Mouse (Mus musculus): ENCODE results near the gene Slc20a1.

The Slc20a1 gene

GRCm38 (mm10) chr2:129227011-129227529 lies 28.5 kb downstream of the Slc20a1 start:
- DNase-seq: no peak

- DNase-seq: no peak
Measured at GRCm38 (mm10) chr2:129227709-129228108, 29.1 kb downstream of the Slc20a1 start.

- DNase-seq: no peak
Measured at GRCm38 (mm10) chr2:129228571-129228970, 30.0 kb downstream of the Slc20a1 start.

DNA sequence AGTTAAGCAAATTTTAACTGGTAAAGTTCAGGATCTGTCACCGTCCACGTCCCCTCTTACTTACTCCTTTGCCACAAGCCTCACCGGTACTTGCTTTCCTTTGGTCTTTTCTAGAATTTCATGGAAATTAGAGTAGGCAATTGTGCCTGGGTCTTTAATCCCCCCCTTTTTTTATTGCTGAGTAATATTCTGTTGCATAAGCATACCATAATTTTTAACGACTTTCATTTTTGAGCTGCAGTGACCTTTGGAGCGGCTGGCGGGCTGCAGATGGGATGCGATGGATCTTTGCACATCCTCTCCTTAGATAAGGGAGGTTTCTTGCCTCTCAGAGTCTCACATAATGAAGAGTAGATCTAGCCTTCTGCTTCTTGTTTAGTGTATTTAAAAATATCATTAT lies 30.8 kb downstream of the Slc20a1 start:
- no peak for DNase-seq

- no peak for DNase-seq
Measured at GRCm38 (mm10) chr2:129232023-129232422, 33.5 kb downstream of the Slc20a1 start.

- DNase-seq: no peak
Measured at GRCm38 (mm10) chr2:129232484-129232883, 33.9 kb downstream of the Slc20a1 start.

- no peak for DNase-seq
Measured at GRCm38 (mm10) chr2:129233218-129233617, 34.7 kb downstream of the Slc20a1 start.

GRCm38 (mm10) chr2:129233803-129234477 lies 35.4 kb downstream of the Slc20a1 start:
- DNase-seq: no peak

DNA sequence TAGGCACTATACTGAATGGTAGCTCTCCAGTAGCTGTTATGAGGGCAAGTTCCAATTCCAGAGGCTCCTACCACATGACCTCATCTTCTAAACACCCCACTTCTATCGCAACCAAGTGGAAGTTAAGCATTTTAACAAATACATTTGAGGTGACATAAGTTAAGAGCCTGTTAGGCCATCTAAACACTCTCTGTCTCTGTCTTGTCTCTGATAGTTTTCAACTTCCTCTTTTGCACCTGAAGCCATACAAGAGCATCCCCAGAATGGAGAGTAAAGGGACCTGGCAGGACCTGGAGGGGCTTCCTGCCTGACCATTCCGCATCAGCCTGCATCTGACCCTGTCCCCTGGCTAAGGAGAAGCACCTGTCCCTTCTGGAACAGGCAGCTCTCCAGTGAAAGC lies 36.2 kb downstream of the Slc20a1 start:
- DNase-seq: no peak

DNA sequence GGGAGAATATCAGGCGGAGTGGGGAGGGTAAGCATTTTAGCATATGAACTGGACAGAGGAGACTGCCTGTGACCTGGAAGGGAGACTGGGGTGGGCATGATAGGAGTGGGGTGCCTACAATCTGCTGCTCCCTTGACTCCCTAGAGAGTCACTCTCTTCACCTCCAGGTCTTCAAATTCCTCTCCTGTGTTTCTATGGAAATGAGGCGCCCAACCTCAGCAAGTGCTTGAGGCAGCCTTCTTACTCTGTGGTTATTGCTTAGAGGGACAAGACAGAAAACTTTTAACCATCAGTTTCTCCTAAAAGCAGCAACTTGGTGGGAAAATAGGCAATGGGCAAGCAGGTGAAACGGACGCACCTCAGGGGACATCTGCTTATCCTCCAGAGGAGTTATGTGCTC lies 38.0 kb downstream of the Slc20a1 start:
- no peak for DNase-seq

- no peak for DNase-seq
Measured at GRCm38 (mm10) chr2:129240726-129241432, 42.3 kb downstream of the Slc20a1 start.

DNA sequence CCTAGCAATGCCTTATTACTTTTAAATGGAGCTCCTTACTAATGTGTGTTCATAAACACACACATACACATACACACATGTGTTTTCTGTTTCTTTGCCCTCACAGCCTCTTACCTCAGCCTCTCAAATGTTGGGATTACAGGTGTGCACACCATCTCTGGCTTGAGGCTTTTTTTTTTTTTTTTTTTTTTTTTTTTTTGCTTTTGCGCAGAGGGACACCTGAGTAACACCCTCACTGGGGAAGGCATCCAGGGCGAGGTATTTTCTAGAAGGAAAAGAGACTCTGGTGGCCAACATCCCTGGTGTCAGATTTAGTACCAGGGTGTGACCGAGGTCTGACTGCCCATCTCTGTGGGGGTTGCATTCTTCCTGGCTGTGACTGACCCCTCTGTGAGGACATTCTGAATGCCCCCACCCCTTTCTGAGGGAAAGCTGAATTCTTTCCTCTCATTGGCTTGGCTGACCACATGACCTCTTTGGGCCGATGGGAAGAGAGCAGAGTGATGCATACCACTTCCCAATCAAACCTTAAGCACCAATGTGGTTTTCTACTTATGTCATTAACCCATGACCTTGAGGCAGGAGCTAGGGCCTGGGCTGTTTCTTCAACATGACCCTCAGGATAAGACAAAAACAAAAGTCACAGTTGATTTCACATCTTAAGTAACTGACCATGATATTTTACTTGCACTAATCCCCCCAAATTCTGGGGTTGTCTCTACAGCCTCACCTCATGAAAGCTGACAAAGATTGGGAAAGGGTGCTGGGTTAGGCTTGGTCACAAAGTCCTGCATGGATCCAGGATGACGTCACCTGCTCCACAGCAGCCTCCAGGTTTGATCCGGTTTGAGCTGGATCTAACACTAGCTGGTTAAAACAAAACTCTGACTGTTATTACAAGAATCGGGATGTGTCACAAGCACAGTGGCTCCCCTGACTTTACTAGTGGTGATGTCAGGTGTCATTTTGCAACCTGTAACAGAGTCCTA lies 43.6 kb downstream of the Slc20a1 start:
- no peak for DNase-seq

- no peak for DNase-seq
Measured at GRCm38 (mm10) chr2:129243005-129243404, 44.4 kb downstream of the Slc20a1 start.

GRCm38 (mm10) chr2:129243786-129244185 lies 45.2 kb downstream of the Slc20a1 start:
- DNase-seq: no peak

- DNase-seq: no peak
Measured at GRCm38 (mm10) chr2:129244446-129245120, 46.0 kb downstream of the Slc20a1 start.

DNA sequence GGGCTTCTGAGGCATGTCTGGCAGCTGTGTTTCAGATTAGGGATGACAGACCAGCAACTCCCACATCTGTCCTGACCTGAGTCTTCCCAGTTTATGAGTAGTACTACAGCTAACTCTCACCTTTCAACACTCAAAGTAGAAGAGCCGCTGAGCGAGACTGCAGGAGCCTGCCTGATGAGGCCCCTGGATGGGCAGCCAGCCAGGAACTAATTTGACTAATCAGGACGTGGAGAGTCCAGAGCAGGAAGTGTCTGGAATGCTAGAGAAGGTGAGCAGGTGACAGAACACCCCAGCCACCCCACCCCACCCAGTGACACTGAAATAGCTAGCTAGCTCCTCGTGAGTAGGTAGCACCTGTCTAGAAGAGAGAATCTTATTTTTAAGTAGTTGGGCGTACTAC lies 47.1 kb downstream of the Slc20a1 start:
- DNase-seq: no peak

GRCm38 (mm10) chr2:129246436-129246835 lies 47.9 kb downstream of the Slc20a1 start:
- DNase-seq: no peak

DNA sequence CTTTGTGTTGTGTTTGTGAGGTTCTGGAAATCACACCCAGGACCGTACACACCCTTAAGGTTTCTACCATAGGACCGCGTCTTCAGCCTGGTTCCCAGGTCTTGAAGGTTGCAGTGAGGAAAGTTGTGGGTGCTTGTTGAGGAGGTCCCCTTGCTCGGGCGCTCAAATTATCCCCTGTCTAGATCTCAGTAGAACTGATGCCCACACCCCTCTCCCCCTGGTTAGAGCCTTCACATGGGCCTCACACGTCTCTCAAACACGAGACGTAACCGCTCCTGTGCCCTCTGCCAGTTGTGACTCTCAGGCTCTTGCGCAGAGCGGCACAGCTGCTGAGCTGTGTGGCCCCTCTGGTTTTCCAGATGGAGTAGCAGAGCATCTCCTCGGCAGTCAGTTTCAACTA lies 48.4 kb downstream of the Slc20a1 start:
- DNase-seq: no peak

DNA sequence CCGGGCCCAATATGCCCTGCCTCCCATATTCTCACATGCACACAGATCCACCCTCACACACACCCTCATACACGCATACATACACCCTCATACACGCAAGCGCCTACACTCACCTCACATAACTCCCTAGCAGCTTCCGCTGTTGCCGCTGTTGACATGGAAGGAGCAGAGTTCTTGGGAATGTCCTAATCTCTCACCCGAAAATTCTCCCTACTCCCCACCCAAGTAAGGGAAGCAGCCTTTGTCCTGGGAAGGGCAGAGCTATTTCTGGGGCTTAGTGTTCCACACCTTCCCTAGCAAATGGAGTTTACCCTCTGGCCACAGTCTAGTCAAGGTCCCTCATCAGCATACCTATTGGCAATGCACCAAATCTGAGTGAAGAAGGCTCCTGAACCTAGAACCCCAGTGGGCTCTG lies 49.1 kb downstream of the Slc20a1 start:
- no peak for DNase-seq

- DNase-seq: no peak
Measured at GRCm38 (mm10) chr2:129249321-129249720, 50.8 kb downstream of the Slc20a1 start.

DNA sequence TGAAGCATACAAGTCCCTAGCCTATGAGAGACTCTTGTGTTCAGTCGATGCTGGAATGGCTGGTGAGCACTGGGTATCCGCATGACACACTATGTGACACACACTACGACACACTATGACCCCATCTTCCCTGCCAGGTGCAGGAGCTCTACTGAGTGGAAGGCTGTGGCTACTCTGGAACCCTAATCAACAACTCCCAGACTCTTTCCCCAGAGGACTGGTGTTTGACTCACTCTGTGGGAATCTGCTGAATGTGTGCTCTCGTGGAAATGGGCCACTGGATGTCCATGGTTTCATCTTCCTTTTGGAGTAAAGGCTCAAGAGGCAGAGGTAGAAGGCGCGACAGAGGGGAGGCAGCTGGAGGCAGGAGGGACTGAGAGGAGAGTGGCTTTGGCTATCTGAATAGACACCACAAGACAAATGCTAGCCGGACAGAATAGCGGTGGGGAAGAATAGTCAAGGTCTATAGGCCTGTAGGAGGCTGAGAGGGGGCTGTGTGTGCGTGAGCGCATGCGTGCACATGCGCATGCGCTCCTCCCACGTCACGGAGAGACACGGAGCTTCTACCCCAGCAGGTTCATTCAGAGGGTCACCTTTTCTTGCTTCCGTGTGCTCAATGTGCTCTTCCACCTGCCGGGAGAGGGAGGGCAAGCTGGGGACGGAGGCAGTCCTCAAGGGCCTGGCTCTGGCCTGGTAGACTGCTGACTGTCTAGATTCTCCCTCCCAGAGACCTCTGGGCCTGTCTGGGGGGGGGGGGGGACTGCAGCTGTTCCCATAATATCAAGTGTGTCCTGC lies 54.5 kb downstream of the Slc20a1 start:
- no peak for DNase-seq

DNA sequence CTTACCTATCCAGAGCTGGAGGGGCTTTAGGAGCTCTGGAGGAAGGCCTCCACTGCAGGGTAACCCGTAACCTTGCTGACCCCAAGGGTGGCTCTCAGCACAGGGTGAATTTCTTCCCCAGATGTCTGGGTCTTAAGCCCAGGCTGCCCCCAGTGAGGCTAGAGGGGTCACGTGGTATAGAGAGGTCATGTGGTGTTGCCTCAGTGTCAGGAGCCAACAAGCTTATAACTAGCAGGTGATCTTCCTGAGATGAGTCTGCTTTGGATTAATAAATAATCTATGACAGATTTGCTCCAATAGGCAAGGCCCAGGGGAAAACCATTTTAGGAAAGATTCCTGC lies 55.0 kb downstream of the Slc20a1 start:
- DNase-seq: no peak
